Mouse (Mus musculus): ENCODE data around the gene Zfp513. TPM values are rescaled to one million over a fixed set of nuclear protein-coding genes. Genes with fewer than 3 reads are reported as not detected.
A peak's percentile ranks its signal among the peaks of the same experiment; 100 is the strongest.

Gene Zfp513
- 10.9 and 11.0 TPM in 2 replicates for polyA plus RNA-seq (2015; fragmentation: Nextera tagmentation; extraction: Ambion mirVana)

GRCm38 (mm10) chr5:31201742-31202590 is at the start of gene Zfp513:
Zfp513 (minus strand) TSS chr5:31202303.
- peak; percentile 99 for ATAC-seq (ENCODE audit: low FRiP score, low read depth)
- under 1% methylated on average over 53 of the region's 53 CpGs for WGBS
- H3K27ac ChIP-seq = peak within 1 kb of the TSS; percentile 73
- peaks cover 81% of the 10 kb centered on the region for H3K36me3 ChIP-seq
- H3K9ac ChIP-seq = peak within 1 kb of the TSS; percentile 91
- peak within 1 kb of the TSS; percentile 88 for H3K4me2 ChIP-seq (replicated peaks)
- H3K27me3 ChIP-seq = no peaks in the 10 kb centered on the region
- H3K9me3 ChIP-seq = peaks cover 6% of the 10 kb centered on the region
- peak within 1 kb of the TSS; percentile 87 for H3K4me3 ChIP-seq
- H3K4me1 ChIP-seq = peaks cover 23% of the 10 kb centered on the region

GRCm38 (mm10) chr5:31251541-31252101 is 49.5 kb upstream of the Zfp513 start, which contains the start of gene Krtcap3:
Krtcap3 (plus strand) TSS chr5:31251691.
- Histone ChIP-seq H3K4me3 (peak within 1 kb of the TSS; percentile 44), H3K4me1 (peaks cover 38% of the 10 kb centered on the region), H3K4me2 (replicated peaks) (peak within 1 kb of the TSS; percentile 66), H3K9ac (peak within 1 kb of the TSS; percentile 65), H3K9me3 (no peaks in the 10 kb centered on the region), H3K27me3 (no peaks in the 10 kb centered on the region), H3K27ac (peak within 1 kb of the TSS; percentile 75; the same call in 1 of the 2 replicates), H3K36me3 (peaks cover 95% of the 10 kb centered on the region)
- ATAC-seq (ENCODE audit: low FRiP score, low read depth) = peak; percentile 64
- 6% methylated on average over 44 of the region's 47 CpGs for WGBS

- 35% methylated on average over 4 of the region's 4 CpGs for WGBS
- Histone ChIP-seq H3K4me2 (replicated peaks) (peak overlapping the region; percentile 66), H3K9ac (peak overlapping the region; percentile 65), H3K36me3 (peaks cover 96% of the 10 kb centered on the region), H3K4me3 (no peak overlapping the region), H3K9me3 (no peaks in the 10 kb centered on the region), H3K4me1 (peaks cover 38% of the 10 kb centered on the region), H3K27ac (peak overlapping the region; percentile 69; the same call in 1 of the 2 replicates), H3K27me3 (no peaks in the 10 kb centered on the region)
- ATAC-seq (ENCODE audit: low FRiP score, low read depth) = peak; percentile 17; the same call in 1 of the 2 replicates
Measured at GRCm38 (mm10) chr5:31250716-31251115, 48.6 kb upstream of the Zfp513 start.

GRCm38 (mm10) chr5:31242191-31242590 is 40.1 kb upstream of the Zfp513 start:
- Histone ChIP-seq H3K36me3 (peaks cover 36% of the 10 kb centered on the region), H3K9me3 (no peaks in the 10 kb centered on the region), H3K27ac (no peak overlapping the region), H3K9ac (peak overlapping the region; percentile 98), H3K27me3 (no peaks in the 10 kb centered on the region), H3K4me2 (replicated peaks) (peak overlapping the region; percentile 93), H3K4me3 (peak overlapping the region; percentile 91), H3K4me1 (peaks cover 9% of the 10 kb centered on the region)
- 18% methylated on average over 10 of the region's 10 CpGs for WGBS
- no peak for ATAC-seq (ENCODE audit: low FRiP score, low read depth)

- no peak for ATAC-seq (ENCODE audit: low FRiP score, low read depth)
- Histone ChIP-seq H3K4me2 (replicated peaks) (peak overlapping the region; percentile 93), H3K9ac (peak overlapping the region; percentile 98), H3K27me3 (no peaks in the 10 kb centered on the region), H3K36me3 (peaks cover 30% of the 10 kb centered on the region), H3K27ac (peak overlapping the region; percentile 98), H3K4me1 (peaks cover 9% of the 10 kb centered on the region), H3K9me3 (no peaks in the 10 kb centered on the region), H3K4me3 (peak overlapping the region; percentile 91)
- WGBS = under 1% methylated on average over 13 of the region's 13 CpGs
Measured at GRCm38 (mm10) chr5:31241522-31242034, 39.5 kb upstream of the Zfp513 start.

GRCm38 (mm10) chr5:31240637-31241521 is 38.8 kb upstream of the Zfp513 start, which contains the start of the genes Nrbp1 and Gm9970:
Nrbp1 (plus strand) TSS chr5:31240864.
Gm9970 (minus strand) TSS chr5:31241232.
- peaks cover 23% of the 10 kb centered on the region for H3K36me3 ChIP-seq
- H3K4me3 ChIP-seq = peak within 1 kb of the TSS; percentile 91
- WGBS = under 1% methylated on average over 45 of the region's 103 CpGs
- no peaks in the 10 kb centered on the region for H3K9me3 ChIP-seq
- H3K27ac ChIP-seq = peak within 1 kb of the TSS; percentile 98
- no peaks in the 10 kb centered on the region for H3K27me3 ChIP-seq
- ATAC-seq (ENCODE audit: low FRiP score, low read depth) = peak; percentile 99
- peaks cover 9% of the 10 kb centered on the region for H3K4me1 ChIP-seq
- H3K4me2 ChIP-seq (replicated peaks) = peak within 1 kb of the TSS; percentile 93
- peak within 1 kb of the TSS; percentile 98 for H3K9ac ChIP-seq

GRCm38 (mm10) chr5:31226641-31227040 is 24.5 kb upstream of the Zfp513 start:
- 62% methylated on average over 1 of the region's 1 CpGs for WGBS
- H3K9me3 ChIP-seq = no peaks in the 10 kb centered on the region
- no peaks in the 10 kb centered on the region for H3K4me1 ChIP-seq
- ATAC-seq (ENCODE audit: low FRiP score, low read depth) = no peak
- H3K9ac ChIP-seq = no peak overlapping the region
- H3K4me2 ChIP-seq (replicated peaks) = no peak overlapping the region
- no peaks in the 10 kb centered on the region for H3K36me3 ChIP-seq
- no peaks in the 10 kb centered on the region for H3K27me3 ChIP-seq
- H3K27ac ChIP-seq = no peak overlapping the region
- H3K4me3 ChIP-seq = no peak overlapping the region

GRCm38 (mm10) chr5:31222696-31223095 is 20.6 kb upstream of the Zfp513 start:
- 87% methylated on average over 9 of the region's 9 CpGs for WGBS
- no peak overlapping the region for H3K9ac ChIP-seq
- no peaks in the 10 kb centered on the region for H3K27me3 ChIP-seq
- H3K4me3 ChIP-seq = no peak overlapping the region
- peaks cover 9% of the 10 kb centered on the region for H3K4me1 ChIP-seq
- H3K9me3 ChIP-seq = no peaks in the 10 kb centered on the region
- no peaks in the 10 kb centered on the region for H3K36me3 ChIP-seq
- ATAC-seq (ENCODE audit: low FRiP score, low read depth) = no peak
- H3K27ac ChIP-seq = no peak overlapping the region
- H3K4me2 ChIP-seq (replicated peaks) = no peak overlapping the region

- Histone ChIP-seq H3K4me2 (replicated peaks) (peak overlapping the region; percentile 76), H3K27me3 (no peaks in the 10 kb centered on the region), H3K9ac (peak overlapping the region; percentile 76), H3K4me3 (peak overlapping the region; percentile 99), H3K9me3 (no peaks in the 10 kb centered on the region), H3K4me1 (peaks cover 9% of the 10 kb centered on the region), H3K27ac (peak overlapping the region; percentile 92), H3K36me3 (no peaks in the 10 kb centered on the region)
- WGBS = 15% methylated on average over 11 of the region's 11 CpGs
- ATAC-seq (ENCODE audit: low FRiP score, low read depth) = no peak
Measured at GRCm38 (mm10) chr5:31221304-31221945, 19.3 kb upstream of the Zfp513 start.

- ATAC-seq (ENCODE audit: low FRiP score, low read depth) = peak; percentile 96
- H3K4me2 ChIP-seq (replicated peaks) = peak within 1 kb of the TSS; percentile 76
- H3K9me3 ChIP-seq = no peaks in the 10 kb centered on the region
- WGBS = under 1% methylated on average over 70 of the region's 70 CpGs
- H3K4me3 ChIP-seq = peak within 1 kb of the TSS; percentile 99
- no peaks in the 10 kb centered on the region for H3K27me3 ChIP-seq
- H3K9ac ChIP-seq = peak within 1 kb of the TSS; percentile 94
- H3K36me3 ChIP-seq = no peaks in the 10 kb centered on the region
- H3K4me1 ChIP-seq = peaks cover 9% of the 10 kb centered on the region
- H3K27ac ChIP-seq = peak within 1 kb of the TSS; percentile 92
Measured at GRCm38 (mm10) chr5:31220448-31221303, 18.6 kb upstream of the Zfp513 start, which contains the start of gene Ppm1g. Ppm1g (minus strand) TSS chr5:31220687.
